Mouse (Mus musculus): ENCODE results near the gene Cldn13. TPM values are rescaled to one million over a fixed set of nuclear protein-coding genes. Genes with fewer than 3 reads are reported as not detected.

Gene Cldn13
- polyA plus RNA-seq, 1 experiment: not detected

- H3K4me1 ChIP-seq (ENCODE audit: control insufficient read depth, insufficient read depth, low read length): no peaks in the 10 kb centered on the region
- no peak overlapping the region for H3K27ac ChIP-seq (ENCODE audit: insufficient read depth, low read length)
- no peak overlapping the region for H3K4me3 ChIP-seq (ENCODE audit: insufficient read depth, low read length)
- TF ChIP-seq POLR2A (IDR thresholded peaks at IDR 0.05; ENCODE audit: extremely low read depth, insufficient read depth, low read length) (no peak), CTCF (IDR thresholded peaks at IDR 0.05; ENCODE audit: extremely low read depth, insufficient read depth, low read length) (no peak)
Observed at GRCm38 (mm10) chr5:134920106-134920687, 4.9 kb upstream of the Cldn13 start.

DNA sequence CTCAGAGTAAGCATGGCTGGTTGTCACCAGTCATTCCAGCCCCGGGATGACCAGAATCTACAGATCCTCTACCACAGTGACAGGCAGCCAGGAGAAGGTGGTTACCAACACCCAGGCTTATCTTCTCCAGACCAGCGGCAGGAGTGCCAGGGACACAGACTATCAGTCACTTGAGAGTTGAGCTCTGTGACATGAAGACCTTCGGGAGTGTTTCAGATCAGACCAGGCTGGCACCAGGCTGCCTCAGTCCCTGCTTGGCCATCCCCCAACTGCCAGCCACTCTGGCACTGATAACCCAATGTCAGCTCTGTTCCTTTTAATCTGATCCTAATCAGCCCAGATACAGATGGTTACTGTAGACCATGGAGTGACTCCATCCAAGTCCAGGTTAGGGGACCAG is 3.8 kb upstream of the Cldn13 start:
- Histone ChIP-seq H3K27ac (ENCODE audit: insufficient read depth, low read length) (no peak overlapping the region), H3K4me3 (ENCODE audit: insufficient read depth, low read length) (no peak overlapping the region), H3K4me1 (ENCODE audit: control insufficient read depth, insufficient read depth, low read length) (no peaks in the 10 kb centered on the region)
- TF ChIP-seq POLR2A (IDR thresholded peaks at IDR 0.05; ENCODE audit: extremely low read depth, insufficient read depth, low read length): no peak
- no peak for TF ChIP-seq CTCF (IDR thresholded peaks at IDR 0.05; ENCODE audit: extremely low read depth, insufficient read depth, low read length)

DNA sequence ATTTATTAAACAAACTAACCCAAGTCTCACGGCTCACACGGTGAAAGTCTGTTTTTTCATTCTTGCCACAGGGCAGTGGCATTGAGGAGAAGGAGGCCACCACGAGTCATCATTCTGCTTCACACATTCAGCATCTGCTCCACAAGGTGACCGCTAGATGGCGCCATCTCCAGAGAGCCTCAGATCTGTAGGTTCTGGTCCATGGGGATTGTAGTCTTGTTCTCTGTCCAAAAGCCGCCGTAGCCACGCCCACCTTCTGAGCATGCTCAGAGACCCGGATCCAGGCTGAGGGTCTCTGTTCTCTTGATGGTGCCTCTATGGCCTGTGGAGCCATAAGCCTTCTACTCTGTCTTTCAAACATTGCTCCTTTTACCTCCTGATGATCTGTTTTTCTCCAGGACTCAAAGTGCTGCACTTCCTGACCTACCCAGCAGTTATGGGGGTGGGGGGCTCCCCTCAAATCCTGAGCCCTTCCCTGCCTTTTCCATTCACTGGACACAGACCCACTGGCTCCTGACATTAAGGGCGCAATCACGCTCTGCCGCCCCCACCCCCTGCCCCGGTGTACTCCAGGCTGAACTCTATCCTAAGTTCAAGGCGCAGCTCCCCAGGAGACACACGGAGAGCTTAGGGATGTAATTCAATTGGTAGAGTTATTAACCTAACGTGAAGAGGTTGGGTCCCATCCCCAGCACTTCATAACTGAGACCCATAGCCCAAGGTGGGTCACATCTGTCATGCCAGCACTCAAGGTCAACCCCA is 2.9 kb upstream of the Cldn13 start:
- no peak for TF ChIP-seq POLR2A (IDR thresholded peaks at IDR 0.05; ENCODE audit: extremely low read depth, insufficient read depth, low read length)
- peak; percentile 46 for TF ChIP-seq CTCF (IDR thresholded peaks at IDR 0.05; ENCODE audit: extremely low read depth, insufficient read depth, low read length)
- H3K4me3 ChIP-seq (ENCODE audit: insufficient read depth, low read length): no peak overlapping the region
- no peak overlapping the region for H3K27ac ChIP-seq (ENCODE audit: insufficient read depth, low read length)
- no peaks in the 10 kb centered on the region for H3K4me1 ChIP-seq (ENCODE audit: control insufficient read depth, insufficient read depth, low read length)

- Histone ChIP-seq H3K4me3 (ENCODE audit: insufficient read depth, low read length) (no peak overlapping the region), H3K27ac (ENCODE audit: insufficient read depth, low read length) (no peak overlapping the region), H3K4me1 (ENCODE audit: control insufficient read depth, insufficient read depth, low read length) (no peaks in the 10 kb centered on the region)
- no peak for TF ChIP-seq POLR2A (IDR thresholded peaks at IDR 0.05; ENCODE audit: extremely low read depth, insufficient read depth, low read length)
- no peak for TF ChIP-seq CTCF (IDR thresholded peaks at IDR 0.05; ENCODE audit: extremely low read depth, insufficient read depth, low read length)
Observed at GRCm38 (mm10) chr5:134914510-134914909, 816 bp downstream of the Cldn13 start.

DNA sequence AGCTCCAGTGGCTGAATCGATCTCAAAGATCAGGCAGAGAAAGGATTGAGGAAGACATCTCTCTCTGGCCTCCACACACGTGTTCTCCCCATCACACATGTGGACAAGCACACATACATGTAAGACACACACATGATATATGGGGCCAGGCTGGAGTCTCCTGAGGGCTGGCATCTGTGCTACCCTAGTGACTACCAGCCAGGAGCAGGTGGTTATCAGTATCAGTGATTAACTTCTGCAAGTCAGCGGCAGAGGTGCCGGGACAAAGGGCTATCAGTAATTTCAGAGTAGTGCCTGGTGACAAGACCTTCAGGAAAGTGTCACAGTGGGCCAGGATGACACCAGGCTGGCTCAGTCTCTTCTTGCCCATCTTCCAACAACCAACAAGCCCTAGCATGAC is 1.6 kb downstream of the Cldn13 start:
- Histone ChIP-seq H3K4me1 (ENCODE audit: control insufficient read depth, insufficient read depth, low read length) (no peaks in the 10 kb centered on the region), H3K4me3 (ENCODE audit: insufficient read depth, low read length) (no peak overlapping the region), H3K27ac (ENCODE audit: insufficient read depth, low read length) (no peak overlapping the region)
- TF ChIP-seq CTCF (IDR thresholded peaks at IDR 0.05; ENCODE audit: extremely low read depth, insufficient read depth, low read length): no peak
- no peak for TF ChIP-seq POLR2A (IDR thresholded peaks at IDR 0.05; ENCODE audit: extremely low read depth, insufficient read depth, low read length)

DNA sequence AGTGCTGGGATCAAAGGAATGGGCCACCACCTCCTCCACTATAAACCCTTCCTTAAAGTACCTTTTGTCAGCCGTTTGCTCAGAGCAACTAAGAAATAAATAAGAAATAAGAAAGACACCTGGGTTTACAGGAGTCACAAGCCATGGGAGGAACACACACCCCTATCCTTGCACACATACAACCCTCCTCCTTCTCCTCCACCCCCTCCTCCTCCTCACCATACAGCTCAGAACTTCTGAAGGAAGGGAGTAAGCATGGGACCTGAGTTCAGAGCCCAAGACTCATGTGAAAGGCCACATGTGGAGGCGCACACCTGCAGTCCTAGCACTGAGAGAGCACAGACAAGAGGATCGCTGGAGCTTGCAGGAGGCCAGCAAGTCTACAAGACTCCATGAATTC is 2.0 kb downstream of the Cldn13 start:
- no peaks in the 10 kb centered on the region for H3K4me1 ChIP-seq (ENCODE audit: control insufficient read depth, insufficient read depth, low read length)
- no peak overlapping the region for H3K27ac ChIP-seq (ENCODE audit: insufficient read depth, low read length)
- no peak overlapping the region for H3K4me3 ChIP-seq (ENCODE audit: insufficient read depth, low read length)
- TF ChIP-seq CTCF (IDR thresholded peaks at IDR 0.05; ENCODE audit: extremely low read depth, insufficient read depth, low read length): no peak

GRCm38 (mm10) chr5:134911901-134912300 is 3.4 kb downstream of the Cldn13 start:
- Histone ChIP-seq H3K4me3 (ENCODE audit: insufficient read depth, low read length) (no peak overlapping the region), H3K4me1 (ENCODE audit: control insufficient read depth, insufficient read depth, low read length) (no peaks in the 10 kb centered on the region)
- no peak for TF ChIP-seq POLR2A (IDR thresholded peaks at IDR 0.05; ENCODE audit: extremely low read depth, insufficient read depth, low read length)
- TF ChIP-seq CTCF (IDR thresholded peaks at IDR 0.05; ENCODE audit: extremely low read depth, insufficient read depth, low read length): no peak

DNA sequence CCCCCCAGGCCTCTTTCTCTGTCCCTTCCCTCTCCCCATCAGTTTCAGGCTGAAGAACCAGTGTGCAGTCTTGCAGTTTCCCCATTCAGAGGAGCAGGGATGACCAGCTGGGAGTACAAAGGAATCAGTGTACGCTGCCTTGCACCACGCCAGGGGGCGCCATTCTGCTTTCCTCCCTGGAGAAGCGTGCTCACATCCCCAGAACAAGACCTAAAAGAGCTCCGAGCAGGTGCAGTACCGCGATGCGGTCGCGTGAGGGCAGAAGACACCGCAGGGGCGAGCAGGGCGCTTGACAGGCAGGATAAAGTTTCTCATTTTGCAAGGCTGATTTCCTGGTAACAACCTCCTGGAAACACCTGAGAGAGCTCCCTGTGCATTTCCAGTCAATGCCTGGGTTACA is 8.2 kb downstream of the Cldn13 start:
- TF ChIP-seq POLR2A (IDR thresholded peaks at IDR 0.05; ENCODE audit: extremely low read depth, insufficient read depth, low read length) (no peak), CTCF (IDR thresholded peaks at IDR 0.05; ENCODE audit: extremely low read depth, insufficient read depth, low read length) (peak; percentile 99)
- Histone ChIP-seq H3K4me3 (ENCODE audit: insufficient read depth, low read length) (no peak overlapping the region), H3K27ac (ENCODE audit: insufficient read depth, low read length) (no peak overlapping the region)

More at GRCm38 (mm10) chr5:134911901-134912300, 3.4 kb downstream of the Cldn13 start:
- no peak overlapping the region for H3K27ac ChIP-seq (ENCODE audit: insufficient read depth, low read length)

DNA sequence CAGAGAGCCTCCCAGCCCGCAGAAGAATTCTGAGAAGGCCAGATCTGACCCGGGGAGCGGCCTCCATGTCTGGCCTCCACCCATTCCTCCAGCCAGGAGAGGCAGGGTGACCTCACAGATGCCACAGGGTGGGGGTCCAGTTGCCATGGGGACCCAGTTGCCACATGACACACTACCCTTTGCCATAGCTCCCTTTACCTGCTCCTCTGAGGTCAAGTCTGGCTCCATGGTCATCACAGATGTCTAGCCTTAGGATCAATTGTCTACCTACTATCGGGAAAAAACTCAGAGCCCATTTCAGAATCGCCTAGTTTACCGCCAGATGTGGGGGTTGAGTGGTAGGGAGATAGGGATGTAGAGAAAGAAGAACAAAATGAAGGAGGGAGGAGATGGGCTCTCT is 8.7 kb downstream of the Cldn13 start, which contains the start of gene Tmem270:
Gene Tmem270 (minus strand): TSS at position 101 of the 400 bp plus-strand sequence.
- no peak for TF ChIP-seq POLR2A (IDR thresholded peaks at IDR 0.05; ENCODE audit: extremely low read depth, insufficient read depth, low read length)
- no peak for TF ChIP-seq CTCF (IDR thresholded peaks at IDR 0.05; ENCODE audit: extremely low read depth, insufficient read depth, low read length)
- H3K4me1 ChIP-seq (ENCODE audit: control insufficient read depth, insufficient read depth, low read length): no peaks in the 10 kb centered on the region
- H3K27ac ChIP-seq (ENCODE audit: insufficient read depth, low read length): no peak within 1 kb of the TSS
- H3K4me3 ChIP-seq (ENCODE audit: insufficient read depth, low read length): no peak within 1 kb of the TSS

More for the DNA sequence above, 8.2 kb downstream of the Cldn13 start:
- H3K4me1 ChIP-seq (ENCODE audit: control insufficient read depth, insufficient read depth, low read length): no peaks in the 10 kb centered on the region

DNA sequence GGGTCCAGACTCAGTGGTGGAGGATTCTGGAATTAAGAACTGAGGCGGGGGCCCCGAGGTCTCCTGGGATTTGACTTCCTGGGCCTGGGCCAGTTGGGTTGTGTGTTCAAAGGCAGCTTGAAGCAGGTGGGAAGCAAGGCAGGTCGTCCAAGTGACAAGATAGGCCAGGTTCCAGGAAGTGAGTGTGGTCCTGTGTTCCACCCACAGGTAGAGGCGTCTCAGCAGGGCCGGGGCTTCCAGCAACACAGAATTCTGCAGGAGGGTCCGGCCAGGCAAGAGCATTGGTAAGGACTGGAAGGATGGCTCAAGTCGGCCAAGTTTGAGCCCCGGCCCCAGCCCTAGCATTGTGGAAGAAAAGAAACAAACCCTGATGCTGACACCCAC is 13.7 kb downstream of the Cldn13 start:
- H3K4me1 ChIP-seq (ENCODE audit: control insufficient read depth, insufficient read depth, low read length): no peaks in the 10 kb centered on the region
- no peak overlapping the region for H3K4me3 ChIP-seq (ENCODE audit: insufficient read depth, low read length)
- TF ChIP-seq CTCF (IDR thresholded peaks at IDR 0.05; ENCODE audit: extremely low read depth, insufficient read depth, low read length): no peak
- TF ChIP-seq POLR2A (IDR thresholded peaks at IDR 0.05; ENCODE audit: extremely low read depth, insufficient read depth, low read length): no peak
- no peak overlapping the region for H3K27ac ChIP-seq (ENCODE audit: insufficient read depth, low read length)

Measured in cortical plate, adult 2 months (tissue).